Mouse (Mus musculus): ENCODE results near the gene Bnip1. TPM values are rescaled to one million over a fixed set of nuclear protein-coding genes. Genes with fewer than 3 reads are reported as not detected.
A peak's percentile ranks its signal among the peaks of the same experiment; 100 is the strongest.

Gene Bnip1
- polyA plus RNA-seq, 1 experiment from 2014 or later: 54.5 TPM

- DNase-seq: no peak
- Histone ChIP-seq H3K4me1 (ENCODE audit: control insufficient read depth, insufficient read depth, low read length) (no peaks in the 10 kb centered on the region), H3K4me2 (ENCODE audit: low read length) (no peak overlapping the region), H3K9me3 (ENCODE audit: control insufficient read depth, low read length) (no peaks in the 10 kb centered on the region), H3K9ac (replicated peaks; ENCODE audit: low read length) (no peak overlapping the region), H3K4me3 (replicated peaks; ENCODE audit: low read depth, low read length) (no peak overlapping the region), H3K27me3 (ENCODE audit: control insufficient read depth, insufficient read depth, low read length) (no peaks in the 10 kb centered on the region), H3K27ac (replicated peaks; ENCODE audit: low read depth, low read length) (no peak overlapping the region), H3K36me3 (ENCODE audit: control insufficient read depth, insufficient read depth, low read length) (peaks cover 79% of the 10 kb centered on the region)
- ATAC-seq (ENCODE audit: low FRiP score, low TSS enrichment): no peak
- 89% methylated on average over 11 of the region's 11 CpGs for WGBS
Measured at GRCm38 (mm10) chr17:26790269-26791214, 9.7 kb downstream of the Bnip1 start.

DNA sequence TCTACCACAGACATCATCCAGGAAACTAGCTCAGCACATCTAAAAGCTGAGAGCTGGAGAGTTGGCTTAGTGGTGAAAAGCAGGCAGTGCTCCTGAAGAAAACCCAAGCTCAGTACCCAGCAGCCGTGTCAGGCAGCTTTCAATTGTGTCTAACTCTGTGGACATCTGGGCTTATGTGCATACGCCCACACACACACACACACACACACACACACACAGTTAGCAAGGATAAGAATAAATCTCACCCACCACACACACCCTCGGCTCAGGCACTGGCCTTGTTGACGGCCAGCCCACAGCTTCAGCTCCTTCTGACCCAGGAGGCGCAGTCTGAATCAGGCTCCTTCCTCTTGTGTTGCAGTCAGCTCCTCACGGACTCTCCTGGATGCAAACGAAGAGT lies 10.7 kb downstream of the Bnip1 start:
- H3K4me3 ChIP-seq (replicated peaks; ENCODE audit: low read depth, low read length): no peak overlapping the region
- peaks cover 71% of the 10 kb centered on the region for H3K36me3 ChIP-seq (ENCODE audit: control insufficient read depth, insufficient read depth, low read length)
- no peaks in the 10 kb centered on the region for H3K9me3 ChIP-seq (ENCODE audit: control insufficient read depth, low read length)
- no peak for DNase-seq
- no peaks in the 10 kb centered on the region for H3K4me1 ChIP-seq (ENCODE audit: control insufficient read depth, insufficient read depth, low read length)
- no peak overlapping the region for H3K27ac ChIP-seq (replicated peaks; ENCODE audit: low read depth, low read length)
- no peak overlapping the region for H3K9ac ChIP-seq (replicated peaks; ENCODE audit: low read length)
- no peaks in the 10 kb centered on the region for H3K27me3 ChIP-seq (ENCODE audit: control insufficient read depth, insufficient read depth, low read length)
- H3K4me2 ChIP-seq (ENCODE audit: low read length): no peak overlapping the region
- 90% methylated on average over 7 of the region's 7 CpGs for WGBS
- ATAC-seq (ENCODE audit: low FRiP score, low TSS enrichment): no peak

GRCm38 (mm10) chr17:26792096-26792495 lies 11.2 kb downstream of the Bnip1 start:
- Histone ChIP-seq H3K4me2 (ENCODE audit: low read length) (no peak overlapping the region), H3K27ac (replicated peaks; ENCODE audit: low read depth, low read length) (no peak overlapping the region), H3K27me3 (ENCODE audit: control insufficient read depth, insufficient read depth, low read length) (no peaks in the 10 kb centered on the region), H3K4me1 (ENCODE audit: control insufficient read depth, insufficient read depth, low read length) (no peaks in the 10 kb centered on the region), H3K9ac (replicated peaks; ENCODE audit: low read length) (no peak overlapping the region), H3K36me3 (ENCODE audit: control insufficient read depth, insufficient read depth, low read length) (peaks cover 65% of the 10 kb centered on the region), H3K9me3 (ENCODE audit: control insufficient read depth, low read length) (no peaks in the 10 kb centered on the region), H3K4me3 (replicated peaks; ENCODE audit: low read depth, low read length) (no peak overlapping the region)
- ATAC-seq (ENCODE audit: low FRiP score, low TSS enrichment): no peak
- WGBS: 94% methylated on average over 15 of the region's 15 CpGs
- DNase-seq: no peak

DNA sequence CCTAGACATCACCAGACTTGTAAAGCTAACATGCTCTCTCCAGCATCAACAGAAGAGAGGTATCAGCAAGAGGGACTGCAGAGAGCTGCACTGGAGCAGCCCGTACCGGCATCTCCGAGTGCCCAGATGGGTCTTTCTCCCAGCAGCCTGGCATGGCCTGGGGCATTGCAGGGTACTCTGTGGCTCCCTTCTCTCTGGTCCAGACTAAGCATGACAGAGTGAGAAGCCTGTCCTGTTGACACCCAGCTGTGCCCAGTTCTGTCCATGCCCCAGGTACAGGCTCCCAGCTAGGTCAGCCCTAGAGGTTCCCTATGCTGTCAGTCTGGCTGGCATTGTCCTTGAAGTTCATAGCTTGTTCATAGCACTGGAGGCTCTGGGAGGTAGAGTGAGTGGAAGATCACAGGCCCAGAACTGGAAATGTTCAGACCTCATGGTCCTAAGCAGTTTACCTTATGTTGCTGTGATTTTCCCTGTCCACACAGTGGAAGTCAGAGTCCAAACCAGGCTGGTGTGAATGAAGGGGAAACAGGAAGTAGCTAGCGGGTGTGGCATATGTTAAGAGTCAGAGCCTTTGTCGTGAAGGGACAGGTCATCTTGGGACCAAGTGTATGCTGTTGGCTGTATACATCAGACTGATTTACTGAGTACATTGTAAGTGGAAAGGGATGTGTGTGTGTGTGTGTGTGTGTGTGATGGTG lies 12.4 kb downstream of the Bnip1 start:
- no peak for ATAC-seq (ENCODE audit: low FRiP score, low TSS enrichment)
- DNase-seq: no peak
- H3K27me3 ChIP-seq (ENCODE audit: control insufficient read depth, insufficient read depth, low read length): no peaks in the 10 kb centered on the region
- no peak overlapping the region for H3K4me3 ChIP-seq (replicated peaks; ENCODE audit: low read depth, low read length)
- H3K4me1 ChIP-seq (ENCODE audit: control insufficient read depth, insufficient read depth, low read length): no peaks in the 10 kb centered on the region
- WGBS: 87% methylated on average over 5 of the region's 5 CpGs
- H3K4me2 ChIP-seq (ENCODE audit: low read length): no peak overlapping the region
- no peak overlapping the region for H3K27ac ChIP-seq (replicated peaks; ENCODE audit: low read depth, low read length)
- H3K9ac ChIP-seq (replicated peaks; ENCODE audit: low read length): no peak overlapping the region
- no peaks in the 10 kb centered on the region for H3K9me3 ChIP-seq (ENCODE audit: control insufficient read depth, low read length)
- peaks cover 58% of the 10 kb centered on the region for H3K36me3 ChIP-seq (ENCODE audit: control insufficient read depth, insufficient read depth, low read length)

GRCm38 (mm10) chr17:26794744-26795143 lies 13.9 kb downstream of the Bnip1 start:
- H3K9me3 ChIP-seq (ENCODE audit: control insufficient read depth, low read length): no peaks in the 10 kb centered on the region
- ATAC-seq (ENCODE audit: low FRiP score, low TSS enrichment): no peak
- no peak overlapping the region for H3K4me3 ChIP-seq (replicated peaks; ENCODE audit: low read depth, low read length)
- H3K9ac ChIP-seq (replicated peaks; ENCODE audit: low read length): no peak overlapping the region
- H3K4me1 ChIP-seq (ENCODE audit: control insufficient read depth, insufficient read depth, low read length): no peaks in the 10 kb centered on the region
- 24% methylated on average over 3 of the region's 3 CpGs for WGBS
- H3K4me2 ChIP-seq (ENCODE audit: low read length): no peak overlapping the region
- no peak overlapping the region for H3K27ac ChIP-seq (replicated peaks; ENCODE audit: low read depth, low read length)
- DNase-seq: peak; percentile 65
- H3K27me3 ChIP-seq (ENCODE audit: control insufficient read depth, insufficient read depth, low read length): no peaks in the 10 kb centered on the region
- peaks cover 42% of the 10 kb centered on the region for H3K36me3 ChIP-seq (ENCODE audit: control insufficient read depth, insufficient read depth, low read length)

DNA sequence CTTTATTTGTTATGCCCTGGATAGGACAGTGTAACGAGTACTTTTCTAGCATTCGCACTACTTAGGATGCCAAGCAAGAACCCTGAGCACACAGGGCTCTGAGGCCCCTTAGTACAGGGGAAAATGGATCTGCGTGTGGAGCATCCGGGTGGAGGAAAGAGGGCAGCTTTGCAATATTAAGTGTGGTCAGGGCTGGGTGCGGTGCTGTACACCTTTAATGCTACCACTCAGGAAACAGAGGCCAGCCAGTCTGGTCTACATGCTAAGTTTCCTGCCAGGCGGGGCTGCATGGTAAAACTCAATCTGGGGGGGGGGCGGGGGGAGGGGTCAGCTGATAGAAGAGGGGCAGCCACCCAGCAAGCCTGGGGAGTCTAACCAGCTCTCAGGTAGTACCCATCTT lies 14.5 kb downstream of the Bnip1 start:
- Histone ChIP-seq H3K4me1 (ENCODE audit: control insufficient read depth, insufficient read depth, low read length) (no peaks in the 10 kb centered on the region), H3K9me3 (ENCODE audit: control insufficient read depth, low read length) (no peaks in the 10 kb centered on the region), H3K27ac (replicated peaks; ENCODE audit: low read depth, low read length) (no peak overlapping the region), H3K4me3 (replicated peaks; ENCODE audit: low read depth, low read length) (no peak overlapping the region), H3K36me3 (ENCODE audit: control insufficient read depth, insufficient read depth, low read length) (peaks cover 36% of the 10 kb centered on the region), H3K9ac (replicated peaks; ENCODE audit: low read length) (no peak overlapping the region), H3K4me2 (ENCODE audit: low read length) (no peak overlapping the region), H3K27me3 (ENCODE audit: control insufficient read depth, insufficient read depth, low read length) (no peaks in the 10 kb centered on the region)
- 78% methylated on average over 7 of the region's 7 CpGs for WGBS
- ATAC-seq (ENCODE audit: low FRiP score, low TSS enrichment) (no peak), DNase-seq (no peak)

DNA sequence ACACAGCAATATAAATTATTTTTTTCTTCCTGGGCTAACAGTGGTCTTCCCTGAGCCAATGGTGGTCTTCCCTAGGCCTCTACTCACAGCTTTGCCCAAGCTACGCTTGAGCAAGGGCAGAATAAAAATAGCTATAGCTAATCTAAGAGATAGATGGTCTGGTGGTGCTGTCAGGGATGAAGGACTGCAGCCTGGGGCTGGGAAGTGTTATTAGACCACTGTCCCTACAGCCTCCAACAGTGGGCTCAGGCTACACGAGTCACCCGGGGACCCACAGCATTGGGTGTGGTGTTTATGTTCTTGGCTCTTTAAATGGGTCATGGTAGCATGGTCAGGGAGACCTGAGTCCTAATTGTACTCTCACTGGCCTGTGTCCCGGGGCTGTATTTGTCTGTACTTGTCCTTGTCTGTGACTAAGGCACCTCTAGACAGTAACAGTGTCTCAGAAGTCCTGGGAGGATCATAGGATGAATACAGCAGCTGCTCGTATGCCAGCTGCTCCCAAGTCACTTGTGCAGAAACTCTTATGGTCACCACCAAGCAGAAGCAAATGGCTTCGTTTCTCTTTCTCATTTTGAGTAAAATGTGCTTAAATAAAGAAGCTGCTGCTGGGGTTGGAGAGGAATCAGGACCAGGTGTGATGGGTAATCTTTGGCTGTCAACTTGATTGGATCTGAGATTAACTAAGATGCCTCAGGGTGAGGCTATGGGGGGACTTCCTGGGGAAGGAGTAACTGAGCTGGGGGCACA lies 16.7 kb downstream of the Bnip1 start:
- Histone ChIP-seq H3K27me3 (ENCODE audit: control insufficient read depth, insufficient read depth, low read length) (no peaks in the 10 kb centered on the region), H3K4me2 (ENCODE audit: low read length) (no peak overlapping the region), H3K4me1 (ENCODE audit: control insufficient read depth, insufficient read depth, low read length) (no peaks in the 10 kb centered on the region), H3K9ac (replicated peaks; ENCODE audit: low read length) (no peak overlapping the region), H3K9me3 (ENCODE audit: control insufficient read depth, low read length) (no peaks in the 10 kb centered on the region), H3K36me3 (ENCODE audit: control insufficient read depth, insufficient read depth, low read length) (peaks cover 14% of the 10 kb centered on the region), H3K4me3 (replicated peaks; ENCODE audit: low read depth, low read length) (no peak overlapping the region), H3K27ac (replicated peaks; ENCODE audit: low read depth, low read length) (no peak overlapping the region)
- ATAC-seq (ENCODE audit: low FRiP score, low TSS enrichment): no peak
- DNase-seq: no peak
- 78% methylated on average over 6 of the region's 6 CpGs for WGBS

- DNase-seq (no peak), ATAC-seq (ENCODE audit: low FRiP score, low TSS enrichment) (no peak)
- H3K4me2 ChIP-seq (ENCODE audit: low read length): no peak overlapping the region
- H3K27me3 ChIP-seq (ENCODE audit: control insufficient read depth, insufficient read depth, low read length): no peaks in the 10 kb centered on the region
- no peaks in the 10 kb centered on the region for H3K4me1 ChIP-seq (ENCODE audit: control insufficient read depth, insufficient read depth, low read length)
- no peaks in the 10 kb centered on the region for H3K36me3 ChIP-seq (ENCODE audit: control insufficient read depth, insufficient read depth, low read length)
- no peak overlapping the region for H3K4me3 ChIP-seq (replicated peaks; ENCODE audit: low read depth, low read length)
- 91% methylated on average over 3 of the region's 3 CpGs for WGBS
- H3K9me3 ChIP-seq (ENCODE audit: control insufficient read depth, low read length): no peaks in the 10 kb centered on the region
- no peak overlapping the region for H3K9ac ChIP-seq (replicated peaks; ENCODE audit: low read length)
- no peak overlapping the region for H3K27ac ChIP-seq (replicated peaks; ENCODE audit: low read depth, low read length)
Measured at GRCm38 (mm10) chr17:26802886-26803285, 22.0 kb downstream of the Bnip1 start.

All from midbrain, embryonic 14.5 days (tissue).